Mouse (Mus musculus): Measurements from ENCODE around the gene Spry1. TPM values are rescaled to one million over a fixed set of nuclear protein-coding genes. Genes with fewer than 3 reads are reported as not detected.

Spry1 gene
- polyA plus RNA-seq, 1 experiment, result 20.6 TPM

DNA sequence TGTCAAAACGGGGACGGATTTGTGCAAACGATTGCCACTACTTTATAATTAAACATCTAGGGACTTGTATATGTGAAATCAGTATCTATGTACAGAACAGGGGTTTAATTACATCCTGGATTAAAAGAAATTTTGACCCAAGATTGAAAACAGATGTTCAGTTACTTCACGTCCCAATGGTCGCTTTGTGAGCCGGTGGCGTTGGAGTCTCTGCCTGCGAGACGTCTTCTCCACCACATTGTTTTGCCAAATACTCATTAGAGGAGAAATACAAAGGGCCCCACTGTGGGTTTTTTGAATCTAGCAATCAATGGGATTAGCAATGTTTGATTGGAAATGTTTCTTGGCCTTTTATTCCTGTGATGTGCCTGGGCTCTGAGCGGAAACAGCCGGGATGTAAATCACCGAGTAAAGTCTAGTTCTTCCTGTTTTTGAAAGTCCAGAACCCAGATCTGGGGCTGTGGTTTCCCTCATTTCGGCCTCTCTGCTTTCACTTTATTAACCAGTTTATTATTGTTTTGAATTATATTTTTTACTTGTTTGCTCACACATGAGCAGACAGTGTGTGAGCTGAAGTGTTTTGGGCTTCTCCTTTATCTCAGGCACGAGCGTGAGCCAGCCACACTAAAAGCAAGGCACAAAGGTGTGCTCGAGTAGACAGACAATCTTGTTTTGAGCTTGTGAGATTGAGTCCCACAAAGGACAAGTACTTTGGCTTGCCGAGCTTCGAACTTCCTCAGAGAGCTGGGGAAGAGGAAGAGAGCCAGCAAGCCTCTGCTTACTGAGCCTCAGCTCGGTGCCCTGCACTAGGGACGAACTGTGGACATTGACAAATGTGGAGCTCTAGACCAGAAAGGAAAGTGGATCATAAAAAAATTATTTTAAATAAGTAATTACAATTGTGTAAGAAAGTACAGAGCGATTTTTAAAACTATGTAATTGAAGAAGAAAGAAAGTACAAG lies 22.9 kb upstream of the Spry1 start:
- TF ChIP-seq SRF (IDR thresholded peaks at IDR 0.05; ENCODE audit: control insufficient read depth, insufficient read length, low read depth), result no peak
- no peak for TF ChIP-seq POLR2A (IDR thresholded peaks at IDR 0.05; ENCODE audit: insufficient read length, low read depth)
- no peak for TF ChIP-seq USF1 (IDR thresholded peaks at IDR 0.05; ENCODE audit: low read depth)
- TF ChIP-seq MAX (IDR thresholded peaks at IDR 0.05; ENCODE audit: low read depth), result no peak
- no peak for TF ChIP-seq E2F4 (IDR thresholded peaks at IDR 0.05; ENCODE audit: insufficient read depth)
- TF ChIP-seq REST (IDR thresholded peaks at IDR 0.05; ENCODE audit: insufficient read depth, insufficient read length), result no peak
- TF ChIP-seq TCF3 (IDR thresholded peaks at IDR 0.05; ENCODE audit: insufficient read length, low read depth), result no peak
- no peak overlapping the region for H3K4me2 ChIP-seq (ENCODE audit: low read depth)
- no peak overlapping the region for H3ac ChIP-seq (ENCODE audit: control insufficient read depth, insufficient read length)
- H3K27me3 ChIP-seq (ENCODE audit: control insufficient read depth, insufficient read depth, insufficient read length), result no peaks in the 10 kb centered on the region
- H3K36me3 ChIP-seq (ENCODE audit: control insufficient read depth, insufficient read depth), result no peaks in the 10 kb centered on the region
- H3K4me3 ChIP-seq, result no peak overlapping the region
- no peaks in the 10 kb centered on the region for H3K79me2 ChIP-seq (ENCODE audit: control insufficient read depth, insufficient read depth)

DNA sequence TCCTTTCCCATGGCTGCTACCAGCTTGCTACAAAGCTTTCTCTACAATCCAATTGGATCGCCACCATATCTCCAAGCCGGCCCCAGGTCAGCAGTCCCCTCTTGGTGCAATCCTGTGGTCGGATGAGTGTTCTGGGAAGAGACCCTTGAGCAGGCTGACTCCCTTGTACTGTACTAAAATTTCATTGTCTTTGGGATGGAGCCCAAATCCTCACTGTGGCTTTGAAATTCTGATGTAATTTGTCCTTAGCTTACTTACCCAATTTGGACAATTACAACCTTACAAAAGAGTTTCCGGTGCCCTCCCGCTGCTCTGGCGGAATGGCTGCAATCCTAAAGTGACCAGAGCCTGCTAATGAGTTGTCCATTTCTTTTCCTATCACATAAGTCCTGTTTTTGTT lies 7.5 kb upstream of the Spry1 start:
- Histone ChIP-seq H3K4me3 (no peak overlapping the region), H3K4me2 (ENCODE audit: low read depth) (no peak overlapping the region), H3K27me3 (ENCODE audit: control insufficient read depth, insufficient read depth, insufficient read length) (no peaks in the 10 kb centered on the region), H3K36me3 (ENCODE audit: control insufficient read depth, insufficient read depth) (no peaks in the 10 kb centered on the region), H3ac (ENCODE audit: control insufficient read depth, insufficient read length) (no peak overlapping the region), H3K79me2 (ENCODE audit: control insufficient read depth, insufficient read depth) (no peaks in the 10 kb centered on the region)
- no peak for TF ChIP-seq MYOG (IDR thresholded peaks at IDR 0.05; ENCODE audit: control insufficient read depth in 1 of 3, insufficient read depth in 1 of 3, insufficient read length in 2 of 3, low read depth in 2 of 3)
- no peak for TF ChIP-seq MAX (IDR thresholded peaks at IDR 0.05; ENCODE audit: low read depth)
- TF ChIP-seq E2F4 (IDR thresholded peaks at IDR 0.05; ENCODE audit: insufficient read depth), result no peak
- no peak for TF ChIP-seq CEBPB (IDR thresholded peaks at IDR 0.05; ENCODE audit: insufficient read depth, poor library complexity, severe bottlenecking)
- TF ChIP-seq POLR2A (IDR thresholded peaks at IDR 0.05; ENCODE audit: insufficient read length, low read depth), result no peak
- TF ChIP-seq POLR2AphosphoS2 (IDR thresholded peaks at IDR 0.05; ENCODE audit: insufficient read length, low read depth), result no peak
- TF ChIP-seq REST (IDR thresholded peaks at IDR 0.05; ENCODE audit: insufficient read depth, insufficient read length), result no peak
- TF ChIP-seq TCF12 (IDR thresholded peaks at IDR 0.05; ENCODE audit: insufficient read depth, poor library complexity, severe bottlenecking), result no peak
- TF ChIP-seq SRF (IDR thresholded peaks at IDR 0.05; ENCODE audit: control insufficient read depth, insufficient read length, low read depth), result no peak
- TF ChIP-seq TCF3 (IDR thresholded peaks at IDR 0.05; ENCODE audit: insufficient read length, low read depth), result no peak
- no peak for TF ChIP-seq MYOD1 (IDR thresholded peaks at IDR 0.05; ENCODE audit: control insufficient read depth in 1 of 3, insufficient read length in 2 of 3, low read depth in 2 of 3)
- TF ChIP-seq USF1 (IDR thresholded peaks at IDR 0.05; ENCODE audit: low read depth), result no peak

DNA sequence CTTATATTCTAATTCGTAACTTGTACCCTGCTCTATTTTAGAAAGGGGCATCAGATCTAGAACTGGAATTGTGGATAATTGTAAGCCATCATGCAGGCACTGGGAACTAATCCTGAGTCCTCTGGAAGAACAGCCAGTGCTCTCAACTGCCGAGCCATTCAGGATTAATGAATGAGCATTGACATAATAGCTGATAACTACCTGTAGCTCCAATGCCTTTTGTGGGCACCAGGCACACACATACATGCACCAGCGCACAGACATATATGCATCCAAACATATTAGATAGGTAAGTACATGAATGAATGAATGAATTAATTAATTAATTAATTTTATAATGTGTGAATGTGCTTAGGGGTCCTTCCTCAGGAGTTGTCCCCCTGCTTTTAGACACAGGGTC lies 7.0 kb upstream of the Spry1 start:
- TF ChIP-seq USF1 (IDR thresholded peaks at IDR 0.05; ENCODE audit: low read depth), result no peak
- no peak for TF ChIP-seq MAX (IDR thresholded peaks at IDR 0.05; ENCODE audit: low read depth)
- TF ChIP-seq CEBPB (IDR thresholded peaks at IDR 0.05; ENCODE audit: insufficient read depth, poor library complexity, severe bottlenecking), result no peak
- TF ChIP-seq TCF12 (IDR thresholded peaks at IDR 0.05; ENCODE audit: insufficient read depth, poor library complexity, severe bottlenecking), result no peak
- TF ChIP-seq POLR2AphosphoS2 (IDR thresholded peaks at IDR 0.05; ENCODE audit: insufficient read length, low read depth), result no peak
- TF ChIP-seq REST (IDR thresholded peaks at IDR 0.05; ENCODE audit: insufficient read depth, insufficient read length), result no peak
- TF ChIP-seq POLR2A (IDR thresholded peaks at IDR 0.05; ENCODE audit: insufficient read length, low read depth), result no peak
- no peak for TF ChIP-seq MYOG (IDR thresholded peaks at IDR 0.05; ENCODE audit: control insufficient read depth in 1 of 3, insufficient read depth in 1 of 3, insufficient read length in 2 of 3, low read depth in 2 of 3)
- no peak for TF ChIP-seq E2F4 (IDR thresholded peaks at IDR 0.05; ENCODE audit: insufficient read depth)
- no peak for TF ChIP-seq SRF (IDR thresholded peaks at IDR 0.05; ENCODE audit: control insufficient read depth, insufficient read length, low read depth)
- TF ChIP-seq MYOD1 (IDR thresholded peaks at IDR 0.05; ENCODE audit: control insufficient read depth in 1 of 3, insufficient read length in 2 of 3, low read depth in 2 of 3), result no peak
- TF ChIP-seq TCF3 (IDR thresholded peaks at IDR 0.05; ENCODE audit: insufficient read length, low read depth), result no peak
- Histone ChIP-seq H3K36me3 (ENCODE audit: control insufficient read depth, insufficient read depth) (no peaks in the 10 kb centered on the region), H3ac (ENCODE audit: control insufficient read depth, insufficient read length) (no peak overlapping the region), H3K27me3 (ENCODE audit: control insufficient read depth, insufficient read depth, insufficient read length) (no peaks in the 10 kb centered on the region), H3K4me3 (no peak overlapping the region), H3K79me2 (ENCODE audit: control insufficient read depth, insufficient read depth) (no peaks in the 10 kb centered on the region), H3K4me2 (ENCODE audit: low read depth) (no peak overlapping the region)

DNA sequence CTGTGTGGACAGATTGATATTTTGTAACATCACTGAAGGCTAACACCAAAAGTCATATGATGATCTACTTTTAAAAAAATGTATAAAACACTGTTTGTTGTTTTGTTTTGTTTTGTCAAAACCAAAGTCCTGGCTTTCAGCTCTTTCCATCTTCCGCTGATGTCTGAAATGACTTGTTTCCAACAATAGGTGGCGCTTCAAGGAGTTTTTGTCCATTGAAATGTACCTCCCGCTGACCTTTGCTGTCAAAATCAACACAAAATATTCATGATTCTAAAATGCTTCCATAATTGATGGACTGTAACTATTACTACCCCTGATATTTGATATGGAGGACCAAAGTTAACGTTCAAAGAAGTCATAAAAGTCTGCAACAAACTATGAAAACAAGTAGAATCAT lies 5.1 kb upstream of the Spry1 start:
- Histone ChIP-seq H3K4me2 (ENCODE audit: low read depth) (no peak overlapping the region), H3K27me3 (ENCODE audit: control insufficient read depth, insufficient read depth, insufficient read length) (no peaks in the 10 kb centered on the region), H3K36me3 (ENCODE audit: control insufficient read depth, insufficient read depth) (no peaks in the 10 kb centered on the region), H3K79me2 (ENCODE audit: control insufficient read depth, insufficient read depth) (no peaks in the 10 kb centered on the region), H3ac (ENCODE audit: control insufficient read depth, insufficient read length) (no peak overlapping the region), H3K4me3 (no peak overlapping the region)
- TF ChIP-seq E2F4 (IDR thresholded peaks at IDR 0.05; ENCODE audit: insufficient read depth), result no peak
- no peak for TF ChIP-seq POLR2A (IDR thresholded peaks at IDR 0.05; ENCODE audit: insufficient read length, low read depth)
- no peak for TF ChIP-seq TCF3 (IDR thresholded peaks at IDR 0.05; ENCODE audit: insufficient read length, low read depth)
- no peak for TF ChIP-seq MAX (IDR thresholded peaks at IDR 0.05; ENCODE audit: low read depth)
- TF ChIP-seq SRF (IDR thresholded peaks at IDR 0.05; ENCODE audit: control insufficient read depth, insufficient read length, low read depth), result no peak
- TF ChIP-seq MYOG (IDR thresholded peaks at IDR 0.05; ENCODE audit: control insufficient read depth in 1 of 3, insufficient read depth in 1 of 3, insufficient read length in 2 of 3, low read depth in 2 of 3), result no peak
- TF ChIP-seq CEBPB (IDR thresholded peaks at IDR 0.05; ENCODE audit: insufficient read depth, poor library complexity, severe bottlenecking), result no peak
- TF ChIP-seq REST (IDR thresholded peaks at IDR 0.05; ENCODE audit: insufficient read depth, insufficient read length), result no peak
- no peak for TF ChIP-seq USF1 (IDR thresholded peaks at IDR 0.05; ENCODE audit: low read depth)
- TF ChIP-seq TCF12 (IDR thresholded peaks at IDR 0.05; ENCODE audit: insufficient read depth, poor library complexity, severe bottlenecking), result no peak
- no peak for TF ChIP-seq POLR2AphosphoS2 (IDR thresholded peaks at IDR 0.05; ENCODE audit: insufficient read length, low read depth)
- TF ChIP-seq MYOD1 (IDR thresholded peaks at IDR 0.05; ENCODE audit: control insufficient read depth in 1 of 3, insufficient read length in 2 of 3, low read depth in 2 of 3), result no peak
